Mouse (Mus musculus) lung, embryonic 16.5 days (tissue): ENCODE measurements at regions not wholly inside any gene's neighbourhood (a gene's known extent, or its start where the extent isn't known, plus 50 kb on each side); places are given as distances from the start of the nearest gene placed in this dataset.

ENCODE experiments used
- ATAC-seq: fragments of 200-750 bp; cut with Nextera tagmentation; 2 replicates; pipeline ENCODE4 v1.8.0; 2017; ENCODE audit warnings: low read depth, mild to moderate bottlenecking, moderate library complexity
- H3K27ac ChIP-seq: fragments of 300-500 bp; sonication (generic); 2 replicates; pipeline ENCODE4 v1.5.1; 2014; ENCODE audit warnings: mild to moderate bottlenecking, control low read depth, low read length
- H3K27me3 ChIP-seq: fragments of 300-500 bp; sonication (generic); 2 replicates; pipeline ENCODE4 v1.6.1; 2014; ENCODE audit warnings: low read depth, low read length, mixed read lengths; ENCODE audit not compliant: control insufficient read depth, insufficient read depth
- H3K36me3 ChIP-seq: fragments of 300-500 bp; sonication (generic); 2 replicates; pipeline ENCODE4 v1.6.1; 2014; ENCODE audit warnings: low read length; ENCODE audit not compliant: control insufficient read depth, insufficient read depth
- H3K4me1 ChIP-seq: fragments of 300-500 bp; sonication (generic); replicated peaks from 2 replicates; pipeline ENCODE4 v1.6.1; 2014; ENCODE audit warnings: low read length, mixed read lengths; ENCODE audit not compliant: control insufficient read depth, insufficient read depth
- H3K4me2 ChIP-seq: fragments of 300-500 bp; sonication (generic); 2 replicates; pipeline ENCODE4 v1.6.1; 2014; ENCODE audit warnings: low read depth, low read length, control low read depth
- H3K4me3 ChIP-seq: fragments of 300-500 bp; sonication (generic); 2 replicates; pipeline ENCODE4 v1.5.1; 2014; ENCODE audit warnings: mild to moderate bottlenecking, low read length, control low read depth
- H3K9ac ChIP-seq: fragments of 300-500 bp; sonication (generic); 2 replicates; pipeline ENCODE4 v1.6.1; 2014; ENCODE audit warnings: low read length, control low read depth
- H3K9me3 ChIP-seq: fragments of 300-500 bp; sonication (generic); 2 replicates; pipeline ENCODE4 v1.6.1; 2016; ENCODE audit warnings: low read length; ENCODE audit not compliant: control insufficient read depth
- WGBS: fragments of 180-500 bp; shearing (Covaris S2); extraction: QIAGEN DNeasy Blood & Tissue Kit; methylation state at CpG from one replicate; pipeline ENCODE4 v1.1.7; 2014; 5-methylcytosine and 5-hydroxymethylcytosine counted together

GRCm38 (mm10) chr8:80422190-80422589, 71.4 kb upstream of the Gypa start:
- WGBS: 76% methylated on average over 6 of the region's 6 CpGs
- H3K4me1 ChIP-seq: no peaks in the 10 kb centered on the region
- no peak for ATAC-seq
- no peaks in the 10 kb centered on the region for H3K27me3 ChIP-seq
- no peak overlapping the region for H3K4me3 ChIP-seq
- H3K36me3 ChIP-seq: no peaks in the 10 kb centered on the region
- no peaks in the 10 kb centered on the region for H3K9me3 ChIP-seq
- no peak overlapping the region for H3K9ac ChIP-seq
- H3K4me2 ChIP-seq: no peak overlapping the region
- H3K27ac ChIP-seq: no peak overlapping the region

- WGBS: 84% methylated on average over 4 of the region's 4 CpGs
- no peaks in the 10 kb centered on the region for H3K4me1 ChIP-seq
- ATAC-seq: no peak
- no peak overlapping the region for H3K27ac ChIP-seq
- H3K4me2 ChIP-seq: no peak overlapping the region
- H3K4me3 ChIP-seq: no peak overlapping the region
- no peak overlapping the region for H3K9ac ChIP-seq
- no peaks in the 10 kb centered on the region for H3K27me3 ChIP-seq
- H3K9me3 ChIP-seq: no peaks in the 10 kb centered on the region
- no peaks in the 10 kb centered on the region for H3K36me3 ChIP-seq
Observed at GRCm38 (mm10) chr8:80416121-80416520, 77.5 kb upstream of the Gypa start.

GRCm38 (mm10) chr8:80399594-80400207, 93.9 kb upstream of the Gypa start:
- Histone ChIP-seq H3K9me3 (no peaks in the 10 kb centered on the region), H3K36me3 (no peaks in the 10 kb centered on the region), H3K27ac (no peak overlapping the region), H3K27me3 (no peaks in the 10 kb centered on the region), H3K4me2 (no peak overlapping the region), H3K4me3 (no peak overlapping the region), H3K9ac (no peak overlapping the region), H3K4me1 (no peaks in the 10 kb centered on the region)
- 47% methylated on average over 2 of the region's 2 CpGs for WGBS
- peak; percentile 89 for ATAC-seq

GRCm38 (mm10) chr8:80395010-80395409, 98.6 kb upstream of the Gypa start:
- H3K36me3 ChIP-seq: no peaks in the 10 kb centered on the region
- H3K4me3 ChIP-seq: no peak overlapping the region
- no peak overlapping the region for H3K4me2 ChIP-seq
- no peaks in the 10 kb centered on the region for H3K27me3 ChIP-seq
- H3K9me3 ChIP-seq: no peaks in the 10 kb centered on the region
- no peak overlapping the region for H3K27ac ChIP-seq
- H3K9ac ChIP-seq: no peak overlapping the region
- H3K4me1 ChIP-seq: no peaks in the 10 kb centered on the region
- WGBS: 37% methylated on average over 5 of the region's 5 CpGs
- no peak for ATAC-seq

- 85% methylated on average over 3 of the region's 3 CpGs for WGBS
- H3K9ac ChIP-seq: no peak overlapping the region
- no peak overlapping the region for H3K4me3 ChIP-seq
- H3K36me3 ChIP-seq: no peaks in the 10 kb centered on the region
- no peak overlapping the region for H3K27ac ChIP-seq
- no peaks in the 10 kb centered on the region for H3K27me3 ChIP-seq
- H3K4me1 ChIP-seq: no peaks in the 10 kb centered on the region
- ATAC-seq: no peak
- no peak overlapping the region for H3K4me2 ChIP-seq
- H3K9me3 ChIP-seq: no peaks in the 10 kb centered on the region
Observed at GRCm38 (mm10) chr8:80393111-80393510, 100.5 kb upstream of the Gypa start.

- no peaks in the 10 kb centered on the region for H3K9me3 ChIP-seq
- H3K4me2 ChIP-seq: no peak overlapping the region
- no peaks in the 10 kb centered on the region for H3K36me3 ChIP-seq
- H3K4me3 ChIP-seq: no peak overlapping the region
- no peaks in the 10 kb centered on the region for H3K4me1 ChIP-seq
- H3K27me3 ChIP-seq: no peaks in the 10 kb centered on the region
- ATAC-seq: no peak
- WGBS: 86% methylated on average over 2 of the region's 2 CpGs
- no peak overlapping the region for H3K27ac ChIP-seq
- no peak overlapping the region for H3K9ac ChIP-seq
Observed at GRCm38 (mm10) chr8:80369221-80369620, 124.4 kb upstream of the Gypa start.

GRCm38 (mm10) chr8:80364059-80364458, 129.5 kb upstream of the Gypa start:
- Histone ChIP-seq H3K36me3 (no peaks in the 10 kb centered on the region), H3K9ac (no peak overlapping the region), H3K4me2 (no peak overlapping the region), H3K9me3 (no peaks in the 10 kb centered on the region), H3K4me3 (no peak overlapping the region), H3K27me3 (no peaks in the 10 kb centered on the region), H3K27ac (no peak overlapping the region), H3K4me1 (no peaks in the 10 kb centered on the region)
- ATAC-seq: no peak
- 70% methylated on average over 7 of the region's 7 CpGs for WGBS

GRCm38 (mm10) chr8:80343299-80343698, 150.3 kb upstream of the Gypa start:
- H3K9me3 ChIP-seq: no peaks in the 10 kb centered on the region
- ATAC-seq: peak; percentile 76
- no peak overlapping the region for H3K9ac ChIP-seq
- H3K4me3 ChIP-seq: no peak overlapping the region
- no peak overlapping the region for H3K4me2 ChIP-seq
- H3K27me3 ChIP-seq: no peaks in the 10 kb centered on the region
- no peaks in the 10 kb centered on the region; the same call in 1 of the 2 replicates for H3K4me1 ChIP-seq
- no peak overlapping the region for H3K27ac ChIP-seq
- whole genome bisulfite sequencing: 52% methylated on average over 4 of the region's 4 CpGs
- no peaks in the 10 kb centered on the region for H3K36me3 ChIP-seq

GRCm38 (mm10) chr8:80337872-80338271, 155.7 kb upstream of the Gypa start:
- Histone ChIP-seq H3K27ac (no peak overlapping the region), H3K9ac (no peak overlapping the region), H3K4me2 (no peak overlapping the region), H3K9me3 (no peaks in the 10 kb centered on the region; the same call in 1 of the 2 replicates), H3K4me1 (no peaks in the 10 kb centered on the region; the same call in 1 of the 2 replicates), H3K36me3 (no peaks in the 10 kb centered on the region), H3K4me3 (no peak overlapping the region), H3K27me3 (no peaks in the 10 kb centered on the region)
- ATAC-seq: no peak
- WGBS: 75% methylated on average over 2 of the region's 2 CpGs

GRCm38 (mm10) chr8:80328676-80329075, 164.9 kb upstream of the Gypa start:
- H3K27me3 ChIP-seq: no peaks in the 10 kb centered on the region
- no peaks in the 10 kb centered on the region for H3K36me3 ChIP-seq
- H3K9me3 ChIP-seq: no peaks in the 10 kb centered on the region
- H3K4me3 ChIP-seq: no peak overlapping the region
- no peak overlapping the region for H3K9ac ChIP-seq
- no peak overlapping the region for H3K27ac ChIP-seq
- 81% methylated on average over 2 of the region's 2 CpGs for WGBS
- H3K4me1 ChIP-seq: peaks cover 7% of the 10 kb centered on the region
- H3K4me2 ChIP-seq: no peak overlapping the region
- ATAC-seq: no peak
